Mouse (Mus musculus): Measurements from ENCODE around the gene D630039A03Rik.

GRCm38 (mm10) chr4:57883520-57884421 is 32.3 kb downstream of the D630039A03Rik start:
- TF ChIP-seq CTCF (IDR thresholded peaks at IDR 0.05; ENCODE audit: extremely low read depth, insufficient read depth, insufficient read length, insufficient replicate concordance), result no peak
- TF ChIP-seq POLR2A (IDR thresholded peaks at IDR 0.05; ENCODE audit: low read depth, low read length), result no peak
